Mouse (Mus musculus) cerebellum, adult 2 months (tissue): ENCODE results near the gene Ptpn3. TPM values are rescaled to one million over a fixed set of nuclear protein-coding genes. Genes with fewer than 3 reads are reported as not detected.

Experiments
- DNase-seq, 2 experiments: peaks; one replicate each; pipeline ENCODE4 v3.0.0; 2021
- H3K27ac ChIP-seq: fragments of 200-500 bp; 2 replicates; pipeline ENCODE4 v1.5.1; 2012; ENCODE audit warnings: low read length, control low read depth, inconsistent platforms; ENCODE audit not compliant: insufficient read depth
- H3K27me3 ChIP-seq: fragments of 200-500 bp; 2 replicates; pipeline ENCODE4 v1.6.1; 2012; ENCODE audit warnings: inconsistent platforms, mild to moderate bottlenecking, low read length, moderate library complexity; ENCODE audit not compliant: control insufficient read depth, insufficient read depth
- H3K4me1 ChIP-seq: fragments of 200-500 bp; 2 replicates; pipeline ENCODE4 v1.6.1; 2011; ENCODE audit warnings: low read length; ENCODE audit not compliant: control insufficient read depth, insufficient read depth
- H3K4me3 ChIP-seq: fragments of 200-500 bp; replicated peaks from 2 replicates; pipeline ENCODE3; 2011; ENCODE audit warnings: mild to moderate bottlenecking, low read depth, low read length, control low read depth; ENCODE audit not compliant: insufficient read depth
- CTCF ChIP-seq: fragments of 200-500 bp; IDR thresholded peaks from 2 replicates; pipeline ENCODE4 v1.5.1; 2011; ENCODE audit warnings: low read depth, mild to moderate bottlenecking, control low read depth, low read length, moderate library complexity, borderline replicate concordance; ENCODE audit not compliant: insufficient read depth
- POLR2A ChIP-seq: fragments of 200-500 bp; IDR thresholded peaks from 2 replicates; pipeline ENCODE4 v1.6.1; 2011; ENCODE audit warnings: low read length, control low read depth, borderline replicate concordance; ENCODE audit not compliant: insufficient read depth
- WGBS: fragments of 180-500 bp; shearing (Covaris S2); methylation state at CpG from one replicate; pipeline ENCODE4 v1.1.7; 2018; 5-methylcytosine and 5-hydroxymethylcytosine counted together
- polyA plus RNA-seq: library from polyadenylated mRNA; depleted of rRNA; stranded (reverse); fragments of >200 nt; gene quantifications from 2 replicates; pipeline ENCODE4 v1.2.3, GENCODE M21; 2012

Gene Ptpn3
- polyA plus RNA-seq, 1 experiment, result 13.5 TPM

GRCm38 (mm10) chr4:57307747-57308146, 6.1 kb upstream of the Ptpn3 start:
- Histone ChIP-seq H3K27ac (no peak overlapping the region), H3K27me3 (no peaks in the 10 kb centered on the region), H3K4me1 (peaks cover 4% of the 10 kb centered on the region; the same call in 1 of the 2 replicates), H3K4me3 (no peak overlapping the region)
- TF ChIP-seq CTCF (no peak), POLR2A (no peak)
- DNase-seq, result no peak
- WGBS, result 93% methylated on average over 4 of the region's 4 CpGs

GRCm38 (mm10) chr4:57306260-57306659, 4.6 kb upstream of the Ptpn3 start:
- H3K27ac ChIP-seq, result no peak overlapping the region
- peaks cover 4% of the 10 kb centered on the region; the same call in 1 of the 2 replicates for H3K4me1 ChIP-seq
- no peak overlapping the region for H3K4me3 ChIP-seq
- no peak for TF ChIP-seq POLR2A
- no peak for TF ChIP-seq CTCF
- WGBS, result 93% methylated on average over 4 of the region's 4 CpGs
- DNase-seq, result no peak
- H3K27me3 ChIP-seq, result no peaks in the 10 kb centered on the region

- Histone ChIP-seq H3K27me3 (no peaks in the 10 kb centered on the region), H3K4me1 (peaks cover 4% of the 10 kb centered on the region; the same call in 1 of the 2 replicates), H3K4me3 (no peak overlapping the region), H3K27ac (no peak overlapping the region)
- 81% methylated on average over 7 of the region's 7 CpGs for WGBS
- TF ChIP-seq POLR2A (no peak), CTCF (no peak)
- no peak for DNase-seq
These were observed 4.0 kb upstream of the Ptpn3 start for GRCm38 (mm10) chr4:57305644-57306043.

- H3K4me3 ChIP-seq, result peak overlapping the region; percentile 98
- under 1% methylated on average over 37 of the region's 37 CpGs for WGBS
- peak in 1 of 2 experiments; percentile 65 for DNase-seq
- H3K4me1 ChIP-seq, result peaks cover 7% of the 10 kb centered on the region
- TF ChIP-seq POLR2A, result no peak
- TF ChIP-seq CTCF, result peak; percentile 15; the same call in 1 of the 2 replicates
- no peaks in the 10 kb centered on the region for H3K27me3 ChIP-seq
- peak overlapping the region; percentile 49; the same call in 1 of the 2 replicates for H3K27ac ChIP-seq
These were observed 898 bp downstream of the Ptpn3 start for GRCm38 (mm10) chr4:57300469-57301409.

GRCm38 (mm10) chr4:57299701-57300468, 1.8 kb downstream of the Ptpn3 start:
- H3K27me3 ChIP-seq, result no peaks in the 10 kb centered on the region
- H3K4me3 ChIP-seq, result peak overlapping the region; percentile 98
- H3K4me1 ChIP-seq, result peaks cover 14% of the 10 kb centered on the region
- WGBS, result under 1% methylated on average over 97 of the region's 97 CpGs
- no peak for TF ChIP-seq CTCF
- TF ChIP-seq POLR2A, result peak; percentile 33; the same call in 1 of the 2 replicates
- peak overlapping the region; percentile 90 for H3K27ac ChIP-seq
- peak; percentile 76 to 80 for DNase-seq

- Histone ChIP-seq H3K4me1 (peaks cover 17% of the 10 kb centered on the region), H3K4me3 (peak overlapping the region; percentile 98), H3K27ac (no peak overlapping the region), H3K27me3 (no peaks in the 10 kb centered on the region)
- WGBS, result 3% methylated on average over 9 of the region's 9 CpGs
- peak; percentile 43 to 47 for DNase-seq
- no peak for TF ChIP-seq CTCF
- TF ChIP-seq POLR2A, result no peak
These were observed 2.3 kb downstream of the Ptpn3 start for GRCm38 (mm10) chr4:57299308-57299700.

GRCm38 (mm10) chr4:57298181-57298580, 3.5 kb downstream of the Ptpn3 start:
- no peak for TF ChIP-seq POLR2A
- TF ChIP-seq CTCF, result no peak
- Histone ChIP-seq H3K27me3 (no peaks in the 10 kb centered on the region), H3K4me3 (no peak overlapping the region), H3K4me1 (peaks cover 17% of the 10 kb centered on the region), H3K27ac (no peak overlapping the region)
- 90% methylated on average over 4 of the region's 4 CpGs for WGBS
- DNase-seq, result no peak
